Mouse (Mus musculus) stomach, embryonic 16.5 days (tissue): ENCODE data around the gene Cd59b. TPM values are rescaled to one million over a fixed set of nuclear protein-coding genes. Genes with fewer than 3 reads are reported as not detected.
"Not testable (repeated sequence)": the region's sequence is repeated elsewhere in the genome, so short reads cannot be mapped to it uniquely, and the experiment has no call there.

Experiments
- ATAC-seq: fragments of 200-750 bp; cut with Nextera tagmentation; 2 replicates; pipeline ENCODE4 v1.8.0; 2017; ENCODE audit warnings: moderate number of reproducible peaks, moderate TSS enrichment; ENCODE audit not compliant: insufficient read depth, low FRiP score
- H3K27ac ChIP-seq: fragments of 300-500 bp; sonication (generic); 2 replicates; pipeline ENCODE4 v1.5.1; 2014; ENCODE audit warnings: low read length
- H3K27me3 ChIP-seq: fragments of 300-500 bp; sonication (generic); 2 replicates; pipeline ENCODE4 v1.6.1; 2014; ENCODE audit warnings: low read length, control low read depth, mixed read lengths; ENCODE audit not compliant: control insufficient read depth, insufficient read depth
- H3K36me3 ChIP-seq: fragments of 300-500 bp; sonication (generic); 2 replicates; pipeline ENCODE4 v1.6.1; 2014; ENCODE audit warnings: low read length; ENCODE audit not compliant: control insufficient read depth, insufficient read depth
- H3K4me1 ChIP-seq: fragments of 300-500 bp; sonication (generic); 2 replicates; pipeline ENCODE4 v1.6.1; 2014; ENCODE audit warnings: low read length, control low read depth, mixed read lengths; ENCODE audit not compliant: control insufficient read depth, insufficient read depth
- H3K4me2 ChIP-seq: fragments of 300-500 bp; sonication (generic); 2 replicates; pipeline ENCODE4 v1.6.1; 2014; ENCODE audit warnings: low read depth, low read length, mixed read lengths
- H3K4me3 ChIP-seq: fragments of 300-500 bp; sonication (generic); replicated peaks from 2 replicates; pipeline ENCODE4 v1.5.1; 2014; ENCODE audit warnings: mild to moderate bottlenecking, low read length
- H3K9ac ChIP-seq: fragments of 300-500 bp; sonication (generic); 2 replicates; pipeline ENCODE4 v1.6.1; 2014; ENCODE audit warnings: low read length
- H3K9me3 ChIP-seq: fragments of 300-500 bp; sonication (generic); replicated peaks from 2 replicates; pipeline ENCODE4 v1.6.1; 2016; ENCODE audit warnings: low read length, control low read depth; ENCODE audit not compliant: control insufficient read depth
- WGBS: fragments of 180-500 bp; shearing (Covaris S2); extraction: QIAGEN DNeasy Blood & Tissue Kit; methylation state at CpG from one replicate; pipeline ENCODE4 v1.1.7; 2014; 5-methylcytosine and 5-hydroxymethylcytosine counted together
- polyA plus RNA-seq: library from polyadenylated mRNA; unstranded; fragments of >200 nt; fragmentation: Nextera tagmentation; extraction: Ambion mirVana; gene quantifications from 2 replicates; pipeline ENCODE4 v1.2.1, GENCODE M21; 2015

Gene Cd59b
- polyA plus RNA-seq, 1 experiment from 2014 or later: 6.8 TPM

- 94% methylated on average over 4 of the region's 4 CpGs for WGBS
These were observed 10.7 kb upstream of the Cd59b start for GRCm38 (mm10) chr2:104058954-104059353.

GRCm38 (mm10) chr2:104059786-104060185, 9.9 kb upstream of the Cd59b start:
- no peak for ATAC-seq
- WGBS: 63% methylated on average over 10 of the region's 10 CpGs
- Histone ChIP-seq H3K4me2 (no peak overlapping the region), H3K9me3 (no peaks in the 10 kb centered on the region), H3K36me3 (peaks cover 6% of the 10 kb centered on the region; the same call in 1 of the 2 replicates), H3K4me3 (no peak overlapping the region), H3K4me1 (no peaks in the 10 kb centered on the region), H3K27ac (no peak overlapping the region), H3K9ac (no peak overlapping the region), H3K27me3 (no peaks in the 10 kb centered on the region)

More at GRCm38 (mm10) chr2:104058954-104059353, 10.7 kb upstream of the Cd59b start:
- Histone ChIP-seq H3K4me2 (no peak overlapping the region), H3K27me3 (no peaks in the 10 kb centered on the region), H3K36me3 (peaks cover 6% of the 10 kb centered on the region; the same call in 1 of the 2 replicates), H3K27ac (no peak overlapping the region), H3K4me3 (no peak overlapping the region), H3K9me3 (no peaks in the 10 kb centered on the region), H3K4me1 (no peaks in the 10 kb centered on the region), H3K9ac (no peak overlapping the region)
- no peak for ATAC-seq

- Histone ChIP-seq H3K9ac (no peak overlapping the region), H3K4me1 (no peaks in the 10 kb centered on the region), H3K27ac (no peak overlapping the region), H3K9me3 (no peaks in the 10 kb centered on the region), H3K27me3 (no peaks in the 10 kb centered on the region), H3K36me3 (peaks cover 6% of the 10 kb centered on the region; the same call in 1 of the 2 replicates), H3K4me3 (no peak overlapping the region), H3K4me2 (no peak overlapping the region)
- no peak for ATAC-seq
- WGBS: 92% methylated on average over 6 of the region's 6 CpGs
These were observed 8.7 kb upstream of the Cd59b start for GRCm38 (mm10) chr2:104060996-104061395.

- no peaks in the 10 kb centered on the region for H3K9me3 ChIP-seq
- no peaks in the 10 kb centered on the region for H3K27me3 ChIP-seq
- H3K36me3 ChIP-seq: peaks cover 6% of the 10 kb centered on the region; the same call in 1 of the 2 replicates
- H3K27ac ChIP-seq: no peak overlapping the region
- no peaks in the 10 kb centered on the region for H3K4me1 ChIP-seq
- no peak overlapping the region for H3K4me3 ChIP-seq
- ATAC-seq: no peak
- no peak overlapping the region for H3K4me2 ChIP-seq
- H3K9ac ChIP-seq: no peak overlapping the region
These were observed 7.0 kb upstream of the Cd59b start for GRCm38 (mm10) chr2:104062665-104063064.

GRCm38 (mm10) chr2:104064152-104064551, 5.5 kb upstream of the Cd59b start:
- no peak overlapping the region for H3K4me3 ChIP-seq
- WGBS: 73% methylated on average over 2 of the region's 2 CpGs
- no peaks in the 10 kb centered on the region for H3K4me1 ChIP-seq
- H3K4me2 ChIP-seq: no peak overlapping the region
- peaks cover 6% of the 10 kb centered on the region; the same call in 1 of the 2 replicates for H3K36me3 ChIP-seq
- no peaks in the 10 kb centered on the region for H3K9me3 ChIP-seq
- no peak overlapping the region for H3K27ac ChIP-seq
- no peak overlapping the region for H3K9ac ChIP-seq
- H3K27me3 ChIP-seq: no peaks in the 10 kb centered on the region
- no peak for ATAC-seq

- H3K4me2 ChIP-seq, H3K9me3 ChIP-seq, H3K4me3 ChIP-seq, H3K9ac ChIP-seq, H3K27ac ChIP-seq, H3K36me3 ChIP-seq, H3K27me3 ChIP-seq, H3K4me1 ChIP-seq, ATAC-seq: not testable (repeated sequence)
- 92% methylated on average over 6 of the region's 6 CpGs for whole genome bisulfite sequencing
These were observed 4.1 kb upstream of the Cd59b start, which contains the start of gene Gm10912 for GRCm38 (mm10) chr2:104065526-104065925. Gene Gm10912 (plus strand): TSS chr2:104065826.

- H3K27me3 ChIP-seq, ATAC-seq, H3K4me2 ChIP-seq: not testable (repeated sequence)
These were observed 1.2 kb upstream of the Cd59b start, which contains the start of gene Gm10799 for GRCm38 (mm10) chr2:104068450-104068849. Gene Gm10799 (minus strand): TSS chr2:104068550.

GRCm38 (mm10) chr2:104078285-104078684, 8.6 kb downstream of the Cd59b start:
- ATAC-seq: peak; percentile 68
- H3K36me3 ChIP-seq, H3K27me3 ChIP-seq, H3K4me3 ChIP-seq, H3K9ac ChIP-seq, H3K4me2 ChIP-seq, H3K9me3 ChIP-seq, H3K4me1 ChIP-seq, H3K27ac ChIP-seq: not testable (repeated sequence)
- 37% methylated on average over 5 of the region's 5 CpGs for WGBS

More at GRCm38 (mm10) chr2:104068450-104068849, 1.2 kb upstream of the Cd59b start, which contains the start of gene Gm10799:
- not testable (repeated sequence) for H3K4me1 ChIP-seq, H3K27ac ChIP-seq, H3K4me3 ChIP-seq, H3K9me3 ChIP-seq, H3K36me3 ChIP-seq, H3K9ac ChIP-seq
- WGBS: 78% methylated on average over 7 of the region's 7 CpGs

- H3K4me3 ChIP-seq, H3K27me3 ChIP-seq, H3K9ac ChIP-seq, H3K9me3 ChIP-seq, ATAC-seq, H3K4me2 ChIP-seq, H3K27ac ChIP-seq, H3K4me1 ChIP-seq, H3K36me3 ChIP-seq: not testable (repeated sequence)
- no CpG with 5 or more reads among the region's 1 CpGs for WGBS
These were observed 11.9 kb downstream of the Cd59b start for GRCm38 (mm10) chr2:104081436-104082050.
